Mouse (Mus musculus) gastrocnemius, adult 2 months (tissue): ENCODE results near the gene Gm43064. TPM values are rescaled to one million over a fixed set of nuclear protein-coding genes. Genes with fewer than 3 reads are reported as not detected.

Source experiments
- DNase-seq: peaks from one replicate; pipeline ENCODE4 v3.0.0; 2022
- H3K27ac ChIP-seq: fragments of 200-600 bp; 2 replicates; pipeline ENCODE4 v1.8.1; 2022; ENCODE audit warnings: mild to moderate bottlenecking
- H3K4me3 ChIP-seq: fragments of 200-600 bp; 2 replicates; pipeline ENCODE4 v1.8.1; 2022; ENCODE audit warnings: mild to moderate bottlenecking, moderate library complexity
- CTCF ChIP-seq: fragments of 200-600 bp; IDR thresholded peaks from 2 replicates; pipeline ENCODE4 v1.8.1; 2022; ENCODE audit warnings: antibody characterized with exemption, mild to moderate bottlenecking, moderate library complexity
- intact Hi-C: fragments of 180-260 bp; cut with DNase I; formaldehyde crosslinking; loops from one replicate; pipeline ENCODE4 v1.15.1; 2025
- long read RNA-seq, 2 experiments: library from polyadenylated mRNA; stranded (forward); transcript quantifications; one replicate each; pipeline ENCODE4 v2.0.0; 2021
- total RNA-seq, 2 experiments: library from RNA; stranded (reverse); gene quantifications; 2 replicates each; pipeline ENCODE4 v1.2.3; 2021

The Gm43064 gene
- total RNA-seq: under 1 TPM; 0.46 to 0.47 TPM
- long read RNA-seq, experiment 1: 0 reads
- long read RNA-seq, experiment 2: 0 reads

DNA sequence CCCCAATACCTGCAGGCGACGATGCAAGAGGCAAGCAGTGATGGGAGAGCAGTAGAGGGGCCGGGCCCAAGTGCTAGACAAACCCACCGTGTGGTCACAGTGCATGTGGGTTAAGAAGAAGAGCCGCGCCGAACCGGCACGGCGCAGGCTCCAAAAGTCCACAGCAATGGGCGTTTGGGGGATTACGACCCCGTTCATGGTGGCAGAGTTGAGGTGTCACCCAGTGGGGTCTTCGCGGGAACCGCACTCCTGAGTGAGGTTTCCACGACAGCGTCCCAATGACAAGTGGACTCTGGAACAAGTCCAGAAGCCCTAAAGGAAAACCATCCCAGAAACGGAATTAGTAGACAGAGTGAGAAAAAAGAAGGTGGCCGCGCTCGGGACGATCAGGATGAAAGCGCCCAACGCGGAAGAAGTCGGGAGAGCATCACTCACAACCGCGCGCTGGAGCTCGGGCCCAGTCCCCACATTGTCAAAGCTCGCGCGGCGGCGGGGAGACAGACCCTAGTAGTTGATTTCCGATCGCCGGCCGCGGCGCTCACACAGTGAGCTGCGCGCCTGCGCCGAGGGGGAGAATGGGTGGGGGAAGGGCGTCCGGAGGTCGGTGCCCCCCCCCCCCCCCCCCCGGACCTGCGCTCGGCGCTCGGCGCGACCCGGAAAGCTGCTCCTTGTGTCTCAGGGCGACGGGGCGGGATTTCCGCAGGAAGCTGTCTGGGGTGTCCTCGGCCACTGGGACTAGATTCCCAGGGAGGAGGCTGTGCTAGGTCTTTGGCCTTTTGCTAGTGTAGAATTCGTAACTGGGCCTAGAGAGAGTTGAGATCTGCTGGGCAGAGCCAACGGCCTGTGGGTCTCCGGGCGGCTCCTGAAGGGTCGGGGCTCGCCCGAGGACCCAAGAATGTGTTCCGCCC lies at the start of gene Gm43064, which contains the start of the genes Dclre1b and Ap4b1:
TSS of gene Gm43064 (plus strand) at position 683 of the 908 bp plus-strand sequence.
TSS of gene Dclre1b (minus strand) at position 554 of the 908 bp plus-strand sequence.
TSS of gene Ap4b1 (plus strand) at position 630 of the 908 bp plus-strand sequence.
- Histone ChIP-seq H3K27ac (peak within 1 kb of the TSS; percentile 98), H3K4me3 (peak within 1 kb of the TSS; percentile 92)
- intact Hi-C loops: loop anchor here (1.0 to 5.0 kb wide), 3 partner anchors 18 to 72 kb away; partner anchors contain the start of genes Gm10964, Hipk1 and Olfml3
- no peak for TF ChIP-seq CTCF
- peak; percentile 96 for DNase-seq

DNA sequence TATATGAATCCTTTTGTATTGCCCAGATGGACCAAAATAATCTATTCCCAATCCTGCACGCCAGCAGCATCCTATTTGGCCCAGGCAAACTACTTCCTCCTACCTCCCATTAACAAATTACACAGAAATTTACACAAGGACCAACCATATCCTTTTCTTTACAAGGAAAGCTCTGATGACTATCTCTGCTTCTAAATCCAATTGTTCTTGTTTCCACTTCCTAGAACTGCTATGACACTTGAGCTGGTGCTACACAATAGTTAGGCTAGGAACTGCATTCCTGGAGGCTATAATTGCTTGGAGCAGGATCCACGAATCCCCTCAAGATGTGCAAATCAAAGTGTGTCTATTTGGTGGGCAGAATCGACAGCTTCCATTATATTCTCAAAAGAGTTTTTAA lies 42.6 kb upstream of the Gm43064 start:
- H3K4me3 ChIP-seq: no peak overlapping the region
- H3K27ac ChIP-seq: peak overlapping the region; percentile 12; the same call in 1 of the 2 replicates
- no peak for DNase-seq
- intact Hi-C loops: no loop called here
- TF ChIP-seq CTCF: no peak

DNA sequence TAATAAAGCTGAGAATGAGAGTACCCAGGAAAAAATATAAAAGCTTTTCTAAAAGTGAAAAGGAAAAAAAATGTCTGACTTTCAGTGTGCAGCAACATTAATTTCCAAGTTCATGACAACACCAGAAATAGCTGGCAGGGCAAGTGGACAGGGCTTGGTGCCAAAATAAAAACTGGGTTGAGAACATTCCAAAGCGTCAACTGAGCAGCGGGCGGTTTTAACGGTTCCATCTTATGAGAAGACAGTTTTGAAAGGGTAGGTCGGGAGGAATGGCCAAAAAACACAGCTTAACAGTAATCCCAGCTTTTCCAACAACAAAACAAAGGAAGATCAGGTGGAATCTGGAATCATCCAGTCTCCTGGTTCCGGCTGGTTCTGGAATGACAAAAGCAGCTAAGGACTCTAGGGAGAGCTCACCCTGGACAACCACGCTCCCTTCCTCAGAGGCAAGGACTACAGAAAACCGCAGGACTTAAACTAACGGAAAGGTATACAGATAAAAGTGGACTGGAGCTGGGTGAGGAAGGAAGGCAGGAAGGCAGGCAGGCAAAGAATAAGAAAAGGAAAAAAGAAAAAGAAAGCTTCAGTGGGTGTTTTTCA lies 37.7 kb upstream of the Gm43064 start:
- H3K27ac ChIP-seq: peak overlapping the region; percentile 79
- intact Hi-C loops: loop anchor here (2.0 kb wide), 1 partner anchor 37 kb away; the partner anchor contains the start of genes Ap4b1, Dclre1b and Gm43064
- H3K4me3 ChIP-seq: peak overlapping the region; percentile 59
- no peak for TF ChIP-seq CTCF
- peak; percentile 77 for DNase-seq

DNA sequence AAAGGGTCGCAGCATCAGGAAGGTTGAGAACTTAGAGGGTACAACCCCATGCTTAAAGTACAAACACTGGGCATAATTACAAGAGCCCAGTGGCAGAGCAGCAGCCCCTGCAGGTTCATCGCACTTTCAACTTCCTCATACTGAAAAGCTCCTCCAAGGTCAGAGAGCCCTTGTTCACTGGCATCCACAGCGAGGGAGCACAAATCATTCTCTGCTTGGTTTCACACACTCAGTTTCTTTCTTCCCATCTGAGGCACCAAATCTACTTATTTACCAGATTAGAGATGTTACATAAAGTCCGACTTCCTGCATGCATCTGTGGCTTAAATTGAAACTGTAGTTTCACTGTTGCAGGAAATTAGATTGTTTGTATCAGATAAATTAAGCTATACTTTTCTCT lies 36.5 kb upstream of the Gm43064 start:
- Histone ChIP-seq H3K27ac (peak overlapping the region; percentile 79), H3K4me3 (peak overlapping the region; percentile 7; the same call in 1 of the 2 replicates)
- TF ChIP-seq CTCF: no peak
- intact Hi-C loops: loop anchor here (2.0 kb wide), 1 partner anchor 36 kb away; the partner anchor contains the start of genes Ap4b1, Dclre1b and Gm43064
- no peak for DNase-seq

DNA sequence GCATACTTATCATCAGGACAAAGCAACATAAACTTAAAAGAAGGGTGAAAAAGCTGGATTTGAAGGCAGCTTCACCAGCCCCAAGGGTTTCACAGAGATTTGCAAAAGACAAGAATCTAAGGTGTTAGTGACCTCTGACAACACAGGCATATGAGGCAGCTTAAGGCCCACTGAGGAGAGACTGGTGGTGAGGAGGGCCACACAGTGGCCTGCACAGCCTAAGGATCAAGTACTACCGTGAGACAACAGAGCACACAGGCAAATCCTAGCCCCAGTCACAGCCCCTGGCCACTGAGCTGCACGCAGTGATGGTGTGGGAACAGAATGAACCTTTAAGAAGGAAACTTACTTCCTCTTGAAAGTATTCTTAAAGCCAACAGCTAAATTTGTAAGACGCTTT lies 35.9 kb upstream of the Gm43064 start:
- intact Hi-C loops: loop anchor here (2.0 kb wide), 1 partner anchor 35 kb away; the partner anchor contains the start of genes Ap4b1, Dclre1b and Gm43064

DNA sequence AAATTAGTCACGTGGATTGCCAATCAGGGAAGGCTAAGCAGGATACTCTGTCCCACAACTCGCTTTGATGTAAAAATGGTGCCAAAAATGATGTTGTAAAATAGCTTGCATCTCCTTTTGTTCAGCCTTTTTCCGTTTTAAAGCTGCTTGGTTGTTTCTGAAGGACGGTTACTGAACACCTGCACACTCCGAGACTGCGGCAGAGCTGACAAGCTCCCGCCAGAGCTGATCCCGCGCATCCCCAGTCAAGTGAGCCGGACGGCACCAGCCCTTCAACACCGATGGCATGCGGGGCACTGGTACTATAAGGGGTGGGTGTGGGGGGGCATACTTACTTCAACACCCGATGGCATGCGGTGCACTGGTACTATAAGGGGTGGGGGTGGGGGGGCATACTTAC lies 35.4 kb upstream of the Gm43064 start:
- TF ChIP-seq CTCF: no peak
- no peak for DNase-seq
- Histone ChIP-seq H3K4me3 (no peak overlapping the region), H3K27ac (peak overlapping the region; percentile 79)
- intact Hi-C loops: no loop called here

More for the DNA sequence above, 35.9 kb upstream of the Gm43064 start:
- peak overlapping the region; percentile 79 for H3K27ac ChIP-seq
- TF ChIP-seq CTCF: no peak
- no peak for DNase-seq
- peak overlapping the region; percentile 7; the same call in 1 of the 2 replicates for H3K4me3 ChIP-seq

DNA sequence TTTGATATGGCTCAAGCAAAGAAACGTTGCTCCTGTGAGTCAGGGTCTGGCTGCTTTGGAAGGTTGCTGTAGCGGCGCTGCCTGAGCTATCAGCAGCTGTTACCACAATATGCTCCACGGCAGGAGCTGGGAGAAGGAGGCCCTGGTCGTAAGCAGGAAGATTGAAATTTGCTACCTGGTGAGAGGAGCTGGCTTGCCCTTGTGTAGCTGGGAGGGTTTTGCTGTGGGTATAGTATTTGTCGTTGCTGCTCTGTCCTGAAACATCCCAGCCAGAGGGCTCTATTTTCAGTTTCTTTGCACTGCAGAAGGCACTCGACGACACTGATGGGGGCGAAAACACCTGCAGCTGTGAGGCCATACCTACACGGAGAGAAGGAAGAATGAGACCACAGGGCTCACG lies 31.4 kb upstream of the Gm43064 start:
- intact Hi-C loops: no loop called here
- DNase-seq: no peak
- Histone ChIP-seq H3K4me3 (no peak overlapping the region), H3K27ac (no peak overlapping the region)
- no peak for TF ChIP-seq CTCF

DNA sequence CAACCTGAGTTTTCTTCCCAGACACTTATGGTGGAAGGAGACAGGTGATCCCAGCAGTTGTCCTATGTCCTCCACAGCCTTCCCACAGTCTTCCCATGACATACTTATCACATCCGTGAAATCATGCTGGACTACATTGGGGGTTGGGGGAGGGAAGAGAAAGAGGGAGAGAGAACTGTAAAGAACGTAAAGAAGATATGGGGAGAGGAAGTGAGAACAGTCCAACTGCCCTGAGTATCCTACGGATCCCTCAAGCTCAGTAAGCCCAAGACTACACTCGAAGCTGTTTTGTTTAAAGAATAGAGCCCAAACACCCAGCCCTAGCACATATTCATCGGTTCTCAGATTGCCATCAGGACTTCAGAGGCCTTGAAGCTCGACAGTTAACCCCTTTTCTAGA lies 30.7 kb upstream of the Gm43064 start:
- no peak for DNase-seq
- Histone ChIP-seq H3K27ac (no peak overlapping the region), H3K4me3 (no peak overlapping the region)
- no peak for TF ChIP-seq CTCF
- intact Hi-C loops: no loop called here

DNA sequence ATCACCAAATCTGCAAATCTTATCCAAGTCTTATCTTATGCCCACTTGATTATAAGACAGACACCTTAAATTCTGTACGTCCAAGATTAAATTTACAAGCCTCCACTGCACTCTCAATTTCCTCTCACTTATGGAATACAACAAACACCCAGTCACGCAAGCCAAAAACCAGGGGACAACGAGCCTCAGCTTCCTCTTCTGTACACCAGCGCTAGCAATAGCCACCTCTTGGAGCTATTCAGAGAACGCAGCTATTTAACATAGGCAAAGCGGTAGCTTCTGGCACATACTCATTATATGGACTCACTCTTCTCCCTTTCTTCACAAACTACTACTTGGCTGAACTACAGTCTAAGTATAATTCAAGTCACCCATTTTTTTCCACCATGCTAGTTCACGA lies 30.2 kb upstream of the Gm43064 start:
- Histone ChIP-seq H3K4me3 (no peak overlapping the region), H3K27ac (0 out of 2 replicates have a peak overlapping the region, but pooled peaks have one; percentile 10)
- TF ChIP-seq CTCF: no peak
- no peak for DNase-seq
- intact Hi-C loops: no loop called here

DNA sequence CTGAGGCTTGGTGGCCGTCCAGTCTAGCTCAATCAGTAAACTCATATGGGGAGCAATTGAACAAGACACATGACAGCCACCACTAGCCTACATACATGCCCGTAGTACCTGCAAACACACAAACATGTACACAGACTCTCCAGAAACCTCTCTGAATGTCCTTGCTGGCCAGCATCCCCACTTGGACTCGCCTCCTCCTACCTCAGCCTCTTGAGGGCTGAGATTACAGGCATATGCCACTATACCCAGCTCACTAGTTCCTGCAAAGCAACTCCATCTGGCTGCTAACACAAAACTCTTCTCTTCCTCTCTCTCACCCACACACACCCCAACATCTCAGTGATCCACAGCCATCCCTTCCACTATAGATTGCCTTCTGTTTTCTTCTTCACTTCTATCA lies 29.1 kb upstream of the Gm43064 start:
- H3K27ac ChIP-seq: no peak overlapping the region
- H3K4me3 ChIP-seq: no peak overlapping the region
- TF ChIP-seq CTCF: no peak
- intact Hi-C loops: no loop called here
- DNase-seq: no peak

DNA sequence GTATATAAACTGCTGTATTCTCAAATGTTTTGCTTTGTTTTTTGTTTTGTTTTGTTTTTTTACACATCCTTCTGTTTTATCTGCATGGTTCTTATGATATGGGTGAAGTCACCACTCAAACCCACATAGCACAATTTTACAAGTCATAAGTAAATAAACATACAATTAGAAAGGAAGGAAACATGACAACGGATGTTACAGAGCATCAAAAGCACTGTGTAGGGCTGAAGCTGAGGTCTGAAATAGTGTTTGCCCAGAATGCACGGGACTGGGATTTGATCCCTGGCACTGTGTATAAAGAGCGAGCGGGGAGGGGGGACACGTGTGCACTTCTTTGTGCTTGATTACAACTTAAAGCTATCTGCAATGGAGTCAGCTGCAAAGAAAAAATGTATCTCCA lies 28.6 kb upstream of the Gm43064 start:
- Histone ChIP-seq H3K27ac (no peak overlapping the region), H3K4me3 (no peak overlapping the region)
- no peak for TF ChIP-seq CTCF
- intact Hi-C loops: no loop called here
- DNase-seq: no peak

DNA sequence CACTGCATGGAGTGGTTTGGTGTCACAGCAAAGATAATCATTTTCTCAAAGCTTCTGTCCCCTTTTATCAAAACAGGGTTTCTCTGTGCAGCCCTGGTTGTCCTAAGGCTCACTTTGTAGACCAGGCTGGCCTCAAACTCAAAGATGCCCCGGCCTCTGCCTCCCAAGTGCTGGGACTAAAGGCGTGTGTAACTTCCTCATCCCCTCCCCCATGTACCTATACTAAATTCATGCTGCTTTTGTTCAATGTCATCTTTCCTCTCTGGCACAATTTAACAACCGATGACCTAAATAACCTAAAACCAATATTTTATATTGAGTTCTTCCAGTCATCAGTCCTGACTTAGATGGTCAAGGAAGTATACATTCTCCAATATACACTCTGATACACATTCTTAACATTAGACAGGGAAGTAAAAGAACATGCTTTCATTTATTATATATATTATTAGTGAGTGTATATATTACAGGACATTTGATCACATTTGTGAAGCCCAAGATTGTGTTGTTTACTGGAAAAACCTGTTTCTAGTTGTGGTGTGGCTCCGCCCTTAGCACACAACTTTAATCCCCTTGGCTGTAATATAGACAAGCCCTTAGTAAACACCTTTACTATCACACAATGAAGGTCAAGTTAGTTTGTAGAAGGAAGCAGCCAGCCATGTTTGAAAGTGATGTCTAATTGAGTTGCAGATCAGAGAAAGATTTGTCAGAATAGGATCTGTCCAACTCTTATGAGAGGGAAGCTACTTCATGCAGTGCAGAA lies 26.3 kb upstream of the Gm43064 start:
- intact Hi-C loops: no loop called here
- Histone ChIP-seq H3K27ac (peak overlapping the region; percentile 3; the same call in 1 of the 2 replicates), H3K4me3 (no peak overlapping the region)
- no peak for DNase-seq
- no peak for TF ChIP-seq CTCF
